Mouse (Mus musculus): ENCODE data around the gene Gm17455.

Gm17455 gene

DNA sequence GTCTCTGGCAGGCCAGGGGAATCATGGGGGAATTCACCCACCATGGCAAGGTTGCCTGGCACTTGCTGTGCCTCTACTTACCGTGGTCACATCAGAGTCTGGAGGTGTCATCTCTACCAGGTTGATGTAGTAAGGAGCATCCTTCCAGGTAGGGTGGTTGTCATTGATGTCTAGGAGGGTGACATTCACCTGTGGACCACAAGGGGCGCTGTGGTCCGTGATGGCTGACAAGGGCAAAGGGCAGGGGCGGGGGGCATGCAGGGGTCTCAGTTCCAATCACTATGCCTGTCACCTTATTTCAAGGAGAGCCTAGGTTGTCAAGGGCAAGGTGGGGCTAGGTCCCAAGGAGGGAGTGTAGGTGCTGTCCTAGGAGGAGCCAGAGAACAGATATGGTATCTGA, 20.1 kb downstream of the Gm17455 start:
- no peak for DNase-seq (ENCODE audit: low read depth)

DNA sequence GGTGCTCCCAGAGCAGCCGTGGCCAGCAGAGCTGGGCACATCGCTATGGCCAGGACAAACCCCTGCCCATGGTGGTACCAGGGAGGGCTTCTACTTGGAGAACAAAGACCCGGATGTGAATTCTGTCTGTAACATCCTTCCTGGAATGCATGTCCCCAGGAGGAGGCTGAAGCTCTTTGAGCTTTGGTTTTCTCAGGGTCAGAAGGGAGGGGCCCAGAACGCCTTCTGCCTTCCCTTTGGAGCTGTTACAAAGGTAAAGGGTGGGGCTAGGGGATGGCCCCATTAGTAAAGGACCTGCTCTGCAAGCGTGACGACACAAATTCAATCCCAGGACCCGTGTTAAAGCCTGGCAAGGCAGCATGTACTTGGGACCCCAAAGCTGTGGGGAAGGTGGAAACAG, 23.2 kb downstream of the Gm17455 start:
- no peak for DNase-seq (ENCODE audit: low read depth)

DNA sequence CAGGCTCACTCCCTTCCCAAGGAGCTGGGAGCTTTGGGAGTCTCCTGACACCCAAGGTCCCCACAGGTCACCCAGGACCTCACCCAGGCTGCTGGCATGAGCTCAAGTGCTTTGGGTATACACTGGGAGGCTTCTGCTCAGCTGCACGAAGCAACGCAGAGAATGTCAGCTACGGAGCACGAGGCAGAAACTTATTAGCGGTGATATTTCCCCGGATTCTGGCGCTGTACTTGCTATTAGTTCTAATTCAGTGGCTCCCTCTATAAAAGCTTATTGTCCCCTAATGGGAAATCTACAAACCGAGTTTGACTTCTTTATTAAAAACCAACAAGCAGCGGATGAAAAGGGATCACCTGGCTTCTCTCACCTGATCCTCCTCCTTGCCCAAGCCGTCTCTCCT, 30.5 kb downstream of the Gm17455 start:
- no peak for DNase-seq (ENCODE audit: low read depth)

DNA sequence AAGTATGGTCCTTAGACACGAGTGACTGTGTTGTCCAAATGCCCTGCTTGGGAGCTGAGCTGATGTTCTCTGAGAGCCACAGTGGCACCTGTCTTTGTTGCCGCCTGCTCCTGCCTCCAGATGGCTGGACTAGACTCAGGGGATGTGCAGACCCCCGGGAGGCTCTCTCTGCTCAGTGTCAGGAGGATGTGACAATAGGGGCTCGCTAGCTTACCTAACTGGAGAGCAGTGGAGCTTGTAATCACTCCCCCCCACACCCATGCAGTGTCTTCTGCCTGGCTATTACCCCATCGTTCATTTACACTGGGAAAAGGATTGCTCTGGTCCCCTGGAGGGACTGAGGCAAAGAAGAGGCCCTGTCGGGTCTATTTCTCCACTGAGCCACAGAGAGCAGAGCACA, 31.1 kb downstream of the Gm17455 start:
- no peak for DNase-seq (ENCODE audit: low read depth)

DNA sequence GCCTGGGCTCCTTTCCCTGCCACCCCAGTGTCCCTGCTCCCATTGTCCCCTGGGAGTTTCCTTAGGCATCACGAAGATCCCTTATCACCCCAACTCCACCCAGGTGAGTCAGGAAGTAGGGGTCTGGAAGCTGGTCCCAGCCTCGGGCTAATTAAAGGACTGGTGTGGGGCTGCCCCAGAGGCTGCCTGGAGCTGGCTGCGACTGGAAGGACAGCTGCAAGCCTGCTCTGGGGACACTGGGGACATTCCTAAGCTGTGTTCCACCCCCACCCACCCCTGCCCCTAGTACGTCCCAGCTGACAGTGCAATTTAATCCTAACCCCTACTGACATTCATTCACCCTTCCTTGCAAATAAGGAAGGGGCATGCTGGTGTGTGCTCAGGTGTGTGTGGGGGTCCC, 33.2 kb downstream of the Gm17455 start:
- no peak for DNase-seq (ENCODE audit: low read depth)

DNA sequence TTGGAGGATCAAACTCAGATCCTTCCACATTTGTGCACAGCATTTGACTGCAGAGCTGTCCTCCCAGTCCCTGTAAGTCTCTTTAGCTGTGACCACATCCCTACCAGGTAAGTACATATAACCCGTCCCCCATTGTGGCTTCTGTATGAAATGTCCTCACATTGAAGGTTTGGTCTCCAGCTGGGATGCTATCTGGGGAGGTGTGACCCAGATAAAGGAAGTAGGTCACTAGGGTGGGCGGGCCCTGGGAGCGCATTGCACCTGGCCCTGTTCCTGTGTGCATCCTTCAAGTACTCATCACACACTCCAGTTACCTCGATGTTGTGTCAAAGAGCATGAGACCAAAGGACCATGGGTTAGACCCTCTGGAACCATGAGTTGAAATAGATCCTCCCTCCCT, 42.8 kb downstream of the Gm17455 start:
- no peak for DNase-seq (ENCODE audit: low read depth)

DNA sequence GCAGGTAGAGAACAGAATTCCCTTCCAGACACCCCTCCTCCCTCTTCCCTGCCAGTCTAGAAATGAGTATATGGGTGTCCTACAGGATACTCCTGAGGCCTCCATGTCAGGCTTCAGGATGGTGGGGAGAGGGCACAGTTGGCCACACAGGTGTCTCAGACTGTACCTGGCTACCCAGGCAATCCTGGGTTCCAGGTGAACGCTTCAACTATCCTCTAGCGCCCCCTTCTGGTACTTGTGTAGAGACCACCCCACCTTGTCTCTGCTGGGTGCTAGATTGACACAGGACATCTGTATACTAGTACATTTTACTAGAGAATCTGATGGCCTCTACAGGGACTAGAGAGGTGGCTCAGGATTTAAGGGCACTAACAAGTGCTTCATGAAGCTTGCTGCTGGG, 43.6 kb downstream of the Gm17455 start:
- DNase-seq (ENCODE audit: low read depth): no peak

DNA sequence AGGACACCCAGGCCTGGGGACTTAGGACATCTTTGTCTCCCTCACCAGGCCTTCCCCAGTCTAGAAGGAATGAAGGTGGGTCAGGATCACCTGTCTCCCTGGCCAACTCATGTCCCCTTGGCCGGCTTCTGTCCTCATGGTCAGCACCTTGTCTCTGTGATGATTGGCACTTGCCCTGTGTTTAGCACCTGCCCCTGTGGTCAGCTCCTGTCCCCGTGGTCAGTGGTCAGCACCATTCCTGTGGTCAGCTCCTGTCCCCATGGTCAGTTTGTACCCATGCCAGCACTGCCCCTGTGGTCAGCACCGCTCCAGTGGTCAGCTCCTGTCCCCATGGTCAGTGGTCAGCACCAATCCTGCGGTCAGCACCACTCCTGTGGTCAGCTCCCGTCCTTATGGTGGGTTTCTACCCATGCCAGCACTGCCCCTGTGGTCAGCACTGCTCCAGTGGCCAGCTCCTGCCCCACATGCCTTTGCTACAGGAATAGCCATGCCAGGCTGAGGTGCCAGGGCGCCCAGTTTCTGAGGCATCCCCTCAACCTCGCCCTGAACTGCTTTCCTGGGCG, 45.6 kb downstream of the Gm17455 start:
- DNase-seq (ENCODE audit: low read depth): no peak

DNA sequence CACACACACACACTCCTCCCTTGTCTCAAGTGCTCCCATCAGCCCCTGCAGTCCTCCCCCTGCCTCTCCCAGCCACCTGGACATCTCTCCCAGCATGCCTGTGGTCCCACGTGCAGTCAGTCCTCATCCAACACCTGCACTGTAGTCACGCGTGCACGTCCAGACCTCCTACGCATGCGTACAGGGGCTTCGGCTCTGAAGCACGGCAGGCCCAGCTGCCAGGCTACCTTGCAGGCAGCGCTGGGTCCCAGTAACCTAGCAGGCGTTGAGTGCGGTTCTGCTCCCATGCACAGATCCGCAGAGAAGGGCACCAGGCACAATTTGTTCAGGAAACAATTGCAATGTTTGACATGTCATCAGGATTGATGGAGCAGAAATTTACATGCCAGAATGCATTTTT, 47.7 kb downstream of the Gm17455 start:
- no peak for DNase-seq (ENCODE audit: low read depth)
